14 mouse cellular contexts compared by ENCODE assay signal in the genomic region with DNA sequence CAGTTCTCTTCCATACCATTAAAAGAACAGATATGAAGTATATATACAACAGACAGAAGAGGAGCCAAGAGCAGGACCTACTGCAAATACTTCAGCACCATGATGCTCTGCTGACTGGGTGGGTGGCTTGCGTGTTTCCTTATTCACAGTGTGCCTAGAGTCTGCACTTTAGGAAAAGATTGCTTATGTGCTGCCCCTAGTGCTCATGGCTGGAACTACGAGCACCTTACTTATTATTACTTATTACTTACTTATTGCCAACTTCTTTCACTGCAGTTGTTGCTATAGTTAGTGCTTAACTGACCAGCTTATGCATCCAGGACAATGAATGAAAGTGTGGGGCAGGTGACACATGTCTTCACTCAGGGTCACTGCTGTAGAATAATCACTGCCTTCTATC.
DNase-seq lines count a peak whose midpoint lies in the region; ATAC-seq and TF ChIP-seq lines count a peak whose summit lies in the region.
"Had no signal": no experiment of that assay in that cellular context is flagged by ENCODE, and none has a peak within 500 bp of the region (broad histone marks: within the 10 kb centered on the region; RNA-seq: fewer than 3 reads in every experiment).

No protein-coding gene starts in this region.

- no peak overlapping the region for H3K4me3 ChIP-seq in kidney, postnatal 0 days (replicated peaks; ENCODE audit: low read depth, low read length)
- no peak overlapping the region for H3K4me3 ChIP-seq in ES-Bruce4 (ENCODE audit: low read depth, low read length)
- H3K4me3 ChIP-seq: embryonic facial prominence, embryonic 13.5 days; heart, embryonic 13.5 days; limb, embryonic 13.5 days; neural tube, embryonic 12.5 days had no signal

- peak; percentile 50 for TF ChIP-seq CTCF in kidney, postnatal 0 days (IDR thresholded peaks at IDR 0.05; ENCODE audit: low read depth)
- peak; percentile 8 for TF ChIP-seq CTCF in ES-Bruce4 (IDR thresholded peaks at IDR 0.05; ENCODE audit: low read depth, low read length)

- H3K9me3 ChIP-seq in kidney, postnatal 0 days (replicated peaks; ENCODE audit: low read length) = no peaks in the 10 kb centered on the region
- no peaks in the 10 kb centered on the region for H3K9me3 ChIP-seq in ES-Bruce4 (replicated peaks; ENCODE audit: control insufficient read depth, insufficient read depth, low read length, poor library complexity, severe bottlenecking)
- H3K9me3 ChIP-seq: embryonic facial prominence, embryonic 13.5 days; heart, embryonic 13.5 days; limb, embryonic 13.5 days; neural tube, embryonic 12.5 days had no signal

- TF ChIP-seq POLR2A in ES-Bruce4 (IDR thresholded peaks at IDR 0.05; ENCODE audit: insufficient read depth, low read length) = no peak

- ATAC-seq in kidney, postnatal 0 days (replicated peaks; ENCODE audit: low FRiP score, low read depth) = no peak

- TF ChIP-seq EP300 in ES-Bruce4 (IDR thresholded peaks at IDR 0.05; ENCODE audit: insufficient read depth, low read depth, low read length) = no peak

- no peak overlapping the region for H3K4me2 ChIP-seq in kidney, postnatal 0 days (ENCODE audit: low read length)
- H3K4me2 ChIP-seq: embryonic facial prominence, embryonic 13.5 days; heart, embryonic 13.5 days; limb, embryonic 13.5 days; neural tube, embryonic 12.5 days had no signal

- no peak for DNase-seq in kidney, postnatal 0 days (ENCODE audit: low spot score)
- DNase-seq in kidney, adult 11 months = no peak
- peak; percentile 13 for DNase-seq in 416B (ENCODE audit: low read depth)
- DNase-seq in c-Kit-positive CD71-positive TER-119-positive erythroid progenitor cells, embryonic 14.5 days (ENCODE audit: low spot score) = peak; percentile 3
- no peak for DNase-seq in B cell, adult 2 months
- DNase-seq in layer of hippocampus, adult 18-20 months (ENCODE audit: low spot score in 2 of 2) = no peak
- DNase-seq: cerebellum, adult 11 months; layer of hippocampus, adult 9-11 months; right cerebral cortex, postnatal 25 days had no signal

- WGBS in kidney, postnatal 0 days = 86% methylated on average over 2 of the region's 2 CpGs

- H3K4me1 ChIP-seq in kidney, postnatal 0 days (replicated peaks; ENCODE audit: insufficient read depth, low read length) = no peaks in the 10 kb centered on the region
- no peaks in the 10 kb centered on the region for H3K4me1 ChIP-seq in ES-Bruce4 (ENCODE audit: control insufficient read depth, insufficient read depth, low read length)
- H3K4me1 ChIP-seq: embryonic facial prominence, embryonic 13.5 days; heart, embryonic 13.5 days; limb, embryonic 13.5 days; neural tube, embryonic 12.5 days had no signal

- no peaks in the 10 kb centered on the region for H3K27me3 ChIP-seq in kidney, postnatal 0 days (ENCODE audit: insufficient read depth, low read length)
- H3K27me3 ChIP-seq in ES-Bruce4 (ENCODE audit: control insufficient read depth, insufficient read depth, low read length, poor library complexity, severe bottlenecking) = no peaks in the 10 kb centered on the region
- H3K27me3 ChIP-seq: embryonic facial prominence, embryonic 13.5 days; heart, embryonic 13.5 days; limb, embryonic 13.5 days; neural tube, embryonic 12.5 days had no signal

- H3K27ac ChIP-seq in kidney, postnatal 0 days = no peak overlapping the region
- no peak overlapping the region for H3K27ac ChIP-seq in ES-Bruce4 (ENCODE audit: insufficient read depth, low read length)
- H3K27ac ChIP-seq: embryonic facial prominence, embryonic 13.5 days; heart, embryonic 13.5 days; limb, embryonic 13.5 days; neural tube, embryonic 12.5 days had no signal

- no peak overlapping the region for H3K9ac ChIP-seq in kidney, postnatal 0 days (ENCODE audit: low read depth, low read length)
- H3K9ac ChIP-seq in ES-Bruce4 (ENCODE audit: low read depth, poor library complexity, severe bottlenecking) = no peak overlapping the region
- H3K9ac ChIP-seq: embryonic facial prominence, embryonic 13.5 days; heart, embryonic 13.5 days; limb, embryonic 13.5 days; neural tube, embryonic 12.5 days had no signal

- peaks cover 10% of the 10 kb centered on the region for H3K36me3 ChIP-seq in kidney, postnatal 0 days (ENCODE audit: insufficient read depth, low read length)
- H3K36me3 ChIP-seq in ES-Bruce4 (ENCODE audit: control insufficient read depth, insufficient read depth, low read length, poor library complexity, severe bottlenecking) = peaks cover 3% of the 10 kb centered on the region; the same call in 1 of the 2 replicates
- H3K36me3 ChIP-seq: embryonic facial prominence, embryonic 13.5 days; heart, embryonic 13.5 days; limb, embryonic 13.5 days; neural tube, embryonic 12.5 days had no signal

Comparison
In these comparisons a context has a peak if more than half of its experiments do, and no peak if none do; other contexts are left out.
1. DNase-seq: peak in 416B (single experiment) and c-Kit-positive CD71-positive TER-119-positive erythroid progenitor cells, embryonic 14.5 days (single experiment); none in kidney, postnatal 0 days (single experiment), kidney, adult 11 months (single experiment), B cell, adult 2 months (0 of 2) and layer of hippocampus, adult 18-20 months (0 of 2).